Mouse (Mus musculus) C2C12 (cell line): ENCODE data around the gene Pak3. TPM values are rescaled to one million over a fixed set of nuclear protein-coding genes. Genes with fewer than 3 reads are reported as not detected.
"Not testable (repeated sequence)": the region's sequence is repeated elsewhere in the genome, so short reads cannot be mapped to it uniquely, and the experiment has no call there.

Experiments
- H3K27me3 ChIP-seq: one replicate; pipeline ENCODE4 v1.6.1; 2011; ENCODE audit not compliant: control insufficient read depth, insufficient read depth, insufficient read length
- H3K36me3 ChIP-seq: one replicate; pipeline ENCODE4 v1.6.1; 2011; ENCODE audit not compliant: control insufficient read depth, insufficient read depth
- H3K4me3 ChIP-seq: one replicate; pipeline ENCODE4 v1.5.1; 2011; ENCODE audit warnings: mild to moderate bottlenecking, control low read depth; ENCODE audit not compliant: poor library complexity, insufficient read depth, severe bottlenecking
- H3K79me2 ChIP-seq: one replicate; pipeline ENCODE4 v1.6.1; 2011; ENCODE audit not compliant: control insufficient read depth, insufficient read depth
- H3K79me3 ChIP-seq: one replicate; pipeline ENCODE4 v1.6.1; 2011; ENCODE audit warnings: low read depth, control low read depth
- H3ac ChIP-seq: one replicate; pipeline ENCODE3; 2011; ENCODE audit warnings: low read depth; ENCODE audit not compliant: control insufficient read depth, insufficient read length
- CEBPB ChIP-seq: IDR thresholded peaks from one replicate; pipeline ENCODE4 v1.6.1; 2011; ENCODE audit warnings: low read depth, mild to moderate bottlenecking, control low read depth, moderate library complexity
- CTCF ChIP-seq: IDR thresholded peaks from one replicate; pipeline ENCODE4 v1.5.1; 2011; ENCODE audit not compliant: control insufficient read depth, insufficient read depth, insufficient read length
- FOSL1 ChIP-seq: IDR thresholded peaks from one replicate; pipeline ENCODE4 v1.8.0; 2011; ENCODE audit warnings: mild to moderate bottlenecking, low read length; ENCODE audit not compliant: poor library complexity, insufficient read depth, severe bottlenecking
- MAX ChIP-seq: IDR thresholded peaks from one replicate; pipeline ENCODE4 v1.6.1; 2011; ENCODE audit warnings: mild to moderate bottlenecking, control low read depth
- MYOD1 ChIP-seq: IDR thresholded peaks from one replicate; pipeline ENCODE4 v1.6.1; 2011; ENCODE audit warnings: low read depth; ENCODE audit not compliant: control insufficient read depth, insufficient read length
- MYOG ChIP-seq: IDR thresholded peaks from one replicate; pipeline ENCODE4 v1.6.1; 2011; ENCODE audit not compliant: control insufficient read depth, insufficient read length; ENCODE audit errors: extremely low read depth
- USF1 ChIP-seq: IDR thresholded peaks from one replicate; pipeline ENCODE4 v1.6.1; 2011; ENCODE audit warnings: low read depth, mild to moderate bottlenecking, control low read depth, moderate library complexity
- long read RNA-seq, 2 experiments: library from polyadenylated mRNA; unstranded; transcript quantifications; one replicate each; pipeline ENCODE4 v2.0.0; 2019 to 2020
- polyA plus RNA-seq: library from polyadenylated mRNA; unstranded; fragments of >200 nt; fragmentation: generic; extraction: Trizol; gene quantifications from one replicate; pipeline ENCODE4 v1.2.1, GENCODE M21; 2012; ENCODE audit warnings: missing spikeins

The Pak3 gene
- 1.0 TPM for polyA plus RNA-seq
- long read RNA-seq, experiment 1, partial matches to known transcripts, result 2 of 6 reads
- long read RNA-seq, experiment 1, other reads (novel, unspliced or antisense), result 4 of 6 reads
- long read RNA-seq, experiment 2, partial matches to known transcripts, result 1 of 28 reads
- long read RNA-seq, experiment 2, other reads (novel, unspliced or antisense), result 27 of 28 reads

DNA sequence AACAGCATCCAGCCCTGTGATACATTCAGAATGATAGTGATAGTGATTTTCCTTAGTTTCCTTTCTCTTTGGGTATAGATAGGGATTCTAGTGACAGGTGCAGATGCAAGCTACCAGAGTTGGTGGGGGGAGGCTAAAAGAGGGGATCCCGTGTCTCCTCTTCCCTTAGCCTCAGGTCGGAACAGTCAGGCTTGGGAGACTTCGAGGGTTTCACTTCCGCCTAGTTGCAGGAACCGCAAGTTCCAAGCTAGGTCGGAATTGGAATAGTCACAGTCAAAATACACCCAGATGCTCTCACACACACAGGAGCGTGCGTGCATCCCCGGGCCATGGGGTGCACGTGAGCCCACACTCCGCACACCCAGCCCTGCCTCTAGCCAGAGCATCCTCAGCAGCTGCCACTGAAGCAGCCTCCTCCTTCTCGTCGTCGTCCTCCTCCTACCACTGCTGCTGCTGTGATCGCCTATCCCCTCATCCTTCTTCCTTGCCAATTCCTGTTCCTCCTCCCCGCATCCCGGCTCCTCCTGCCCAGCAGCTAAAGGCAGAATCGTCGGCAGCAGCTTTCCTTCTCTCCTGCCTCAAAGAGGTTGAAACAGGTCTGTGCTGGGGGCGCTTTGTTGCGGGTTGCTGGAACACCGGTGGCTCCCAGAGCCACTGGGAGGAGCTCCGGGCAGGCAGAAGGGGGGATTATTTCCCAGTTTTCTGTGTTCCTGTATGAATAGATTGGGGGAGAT lies at the start of gene Pak3:
Gene Pak3, plus strand, starts transcription at position 424 of the 734 bp plus-strand sequence.
- peak within 1 kb of the TSS; percentile 48 for H3ac ChIP-seq
- no peaks in the 10 kb centered on the region for H3K79me2 ChIP-seq
- no peaks in the 10 kb centered on the region for H3K36me3 ChIP-seq
- H3K4me3 ChIP-seq, result peak within 1 kb of the TSS; percentile 31
- TF ChIP-seq CEBPB (no peak), FOSL1 (no peak)
- H3K27me3 ChIP-seq, result no peaks in the 10 kb centered on the region
- no peaks in the 10 kb centered on the region for H3K79me3 ChIP-seq

DNA sequence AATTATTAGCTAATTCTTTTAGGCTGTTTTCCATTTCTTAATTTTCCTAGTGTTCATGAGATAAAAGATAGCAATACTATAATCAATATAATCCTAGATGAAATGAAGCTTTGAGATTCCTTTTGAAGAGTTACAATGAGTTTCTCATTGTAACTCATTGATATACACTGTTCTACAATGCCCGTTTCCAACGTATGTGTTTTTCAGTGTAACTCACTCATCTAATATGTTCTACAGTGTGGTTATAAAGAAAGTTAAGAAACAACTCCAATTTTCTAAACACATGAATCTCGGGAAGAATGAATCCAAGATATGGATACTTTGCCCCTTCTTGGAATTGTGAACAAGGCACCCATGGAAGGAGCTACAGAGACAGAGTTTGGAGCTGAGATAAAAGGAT lies 35.5 kb upstream of the Pak3 start:
- Histone ChIP-seq H3K79me3 (no peaks in the 10 kb centered on the region), H3ac (no peak overlapping the region), H3K27me3 (no peaks in the 10 kb centered on the region), H3K79me2 (no peaks in the 10 kb centered on the region), H3K4me3 (no peak overlapping the region), H3K36me3 (no peaks in the 10 kb centered on the region)
- TF ChIP-seq MYOD1, result no peak
- TF ChIP-seq CTCF, result no peak

DNA sequence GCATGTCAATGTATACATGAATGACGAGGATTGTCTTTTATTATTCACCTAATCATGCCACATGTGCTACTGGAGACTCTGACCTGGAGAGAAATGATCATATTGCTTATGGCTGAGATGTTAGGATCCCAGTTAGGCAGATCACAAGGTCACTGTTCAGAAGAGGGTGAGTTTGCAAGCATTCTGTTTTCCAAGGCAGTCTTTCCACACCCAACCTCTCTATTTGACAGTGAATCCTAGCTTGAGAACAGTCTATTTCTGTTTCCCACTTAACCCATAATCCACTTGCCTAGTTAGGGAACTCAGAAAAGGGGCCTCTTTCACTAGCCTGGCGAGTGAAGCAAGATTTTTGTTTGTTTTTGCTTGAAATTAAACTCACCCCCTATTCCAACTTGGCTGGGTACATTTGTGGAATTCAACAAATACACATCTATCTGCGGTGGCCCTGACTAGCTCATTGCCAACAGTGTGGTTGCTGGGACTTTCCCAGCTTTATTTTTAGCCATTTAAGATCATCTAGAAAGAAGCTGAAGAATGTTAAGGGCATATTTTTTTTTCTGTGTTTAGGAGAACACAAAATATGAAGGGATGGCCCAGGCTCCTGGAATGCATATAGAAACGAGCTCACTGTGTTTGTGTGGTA lies 17.2 kb upstream of the Pak3 start:
- no peaks in the 10 kb centered on the region for H3K36me3 ChIP-seq
- H3K79me2 ChIP-seq, result no peaks in the 10 kb centered on the region
- no peak for TF ChIP-seq USF1
- no peak for TF ChIP-seq CEBPB
- no peak for TF ChIP-seq MAX
- no peak for TF ChIP-seq MYOD1
- no peak for TF ChIP-seq MYOG
- no peak for TF ChIP-seq CTCF
- no peak for TF ChIP-seq FOSL1
- H3K4me3 ChIP-seq, result no peak overlapping the region
- no peak overlapping the region for H3ac ChIP-seq
- H3K79me3 ChIP-seq, result no peaks in the 10 kb centered on the region
- no peaks in the 10 kb centered on the region for H3K27me3 ChIP-seq

DNA sequence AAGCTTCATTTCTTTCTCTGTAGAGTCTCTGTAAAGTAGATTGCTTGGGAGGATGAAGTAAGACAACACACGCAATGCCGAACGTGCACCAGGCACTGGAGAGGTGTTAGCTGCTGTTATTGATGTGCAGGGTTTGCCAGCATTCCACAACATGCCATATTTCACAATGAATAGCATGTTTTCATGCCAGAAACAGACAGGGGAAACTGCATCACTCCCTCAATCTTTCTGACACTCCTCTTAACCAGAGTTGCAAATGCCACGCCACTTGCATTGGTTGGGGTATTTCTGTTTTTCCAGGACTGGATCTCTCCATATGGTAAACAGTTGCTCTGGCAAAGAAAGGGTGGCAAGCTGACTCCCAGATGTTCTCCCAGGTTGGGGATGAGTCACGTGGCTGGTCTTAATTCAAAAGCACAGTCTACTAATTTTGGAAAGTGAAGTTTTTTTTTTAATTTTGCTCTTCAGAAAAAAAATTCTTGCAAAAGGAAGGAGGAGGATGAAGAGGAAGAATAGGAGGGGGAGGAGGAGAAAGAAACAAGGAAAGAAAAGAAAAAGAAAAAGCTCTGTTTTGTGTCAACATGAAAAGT lies 16.5 kb upstream of the Pak3 start:
- Histone ChIP-seq H3K36me3 (no peaks in the 10 kb centered on the region), H3K79me2 (no peaks in the 10 kb centered on the region), H3K79me3 (no peaks in the 10 kb centered on the region), H3K4me3 (no peak overlapping the region), H3K27me3 (no peaks in the 10 kb centered on the region), H3ac (no peak overlapping the region)
- TF ChIP-seq USF1 (peak; percentile 79), CEBPB (no peak)

DNA sequence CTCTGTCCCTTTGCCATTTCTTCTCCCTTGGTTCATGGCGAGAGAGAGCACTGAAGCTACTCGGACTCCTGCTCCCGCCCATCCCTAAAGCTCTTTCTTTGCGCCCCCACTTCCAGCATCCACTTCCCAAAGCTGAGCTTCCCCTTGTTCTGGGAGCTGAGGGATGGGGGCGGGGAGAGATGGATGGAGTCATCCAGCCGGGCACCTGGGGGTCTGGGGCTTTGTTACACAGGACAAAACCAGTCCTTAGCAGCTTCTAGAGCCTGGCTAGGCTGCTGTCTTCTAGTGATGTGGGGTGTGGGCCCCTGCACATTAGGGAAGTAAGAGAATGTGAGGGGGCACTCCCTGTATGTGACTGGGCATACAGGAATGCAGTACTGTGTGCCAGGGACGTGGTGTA lies 526 bp downstream of the Pak3 start:
- H3K79me3 ChIP-seq, result no peaks in the 10 kb centered on the region

DNA sequence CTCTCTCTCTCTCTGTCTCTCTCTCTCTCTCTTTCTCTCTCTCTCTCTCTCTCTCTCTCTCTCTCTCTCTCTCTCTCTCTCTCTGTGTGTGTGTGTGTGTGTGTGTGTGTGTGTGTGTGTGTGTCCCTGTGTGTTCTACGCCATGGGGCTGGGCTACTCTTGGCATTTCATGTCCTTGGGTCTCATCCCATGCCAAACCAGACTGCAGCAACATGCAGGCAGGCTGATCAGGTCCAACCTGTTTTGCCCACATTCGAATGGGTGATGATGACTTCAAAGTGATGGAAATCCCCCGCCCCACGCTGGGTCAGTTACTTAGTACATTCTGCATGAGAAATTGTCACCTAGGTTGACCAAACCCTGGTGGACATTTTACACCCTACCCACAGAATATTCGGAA lies 1.1 kb downstream of the Pak3 start:
- not testable (repeated sequence) for H3K79me3 ChIP-seq, H3K4me3 ChIP-seq, H3ac ChIP-seq, H3K27me3 ChIP-seq, H3K79me2 ChIP-seq, H3K36me3 ChIP-seq

More for the DNA sequence above, 526 bp downstream of the Pak3 start:
- H3K4me3 ChIP-seq, result peak overlapping the region; percentile 31
- no peak overlapping the region for H3ac ChIP-seq
- TF ChIP-seq MYOD1 (no peak), MYOG (no peak), FOSL1 (no peak), CEBPB (no peak), CTCF (no peak)
- H3K36me3 ChIP-seq, result no peaks in the 10 kb centered on the region
- H3K79me2 ChIP-seq, result no peaks in the 10 kb centered on the region
- no peaks in the 10 kb centered on the region for H3K27me3 ChIP-seq
